Mouse (Mus musculus) hindbrain, embryonic 16.5 days (tissue): ENCODE results near the gene Etnk2. TPM values are rescaled to one million over a fixed set of nuclear protein-coding genes. Genes with fewer than 3 reads are reported as not detected.
A peak's percentile ranks its signal among the peaks of the same experiment; 100 is the strongest.

Source experiments
- ATAC-seq: fragments of 200-750 bp; cut with Nextera tagmentation; 2 replicates; pipeline ENCODE4 v1.8.0; 2017; ENCODE audit warnings: moderate TSS enrichment, moderate library complexity
- H3K27ac ChIP-seq: fragments of 300-500 bp; sonication (generic); 2 replicates; pipeline ENCODE4 v1.5.1; 2014; ENCODE audit warnings: low read depth, mild to moderate bottlenecking, control low read depth, low read length, moderate library complexity
- H3K27me3 ChIP-seq: fragments of 300-500 bp; sonication (generic); replicated peaks from 2 replicates; pipeline ENCODE4 v1.6.1; 2014; ENCODE audit warnings: low read length; ENCODE audit not compliant: control insufficient read depth, insufficient read depth
- H3K36me3 ChIP-seq: fragments of 300-500 bp; sonication (generic); 2 replicates; pipeline ENCODE4 v1.6.1; 2014; ENCODE audit warnings: mild to moderate bottlenecking, low read length, moderate library complexity, mixed read lengths; ENCODE audit not compliant: control insufficient read depth, insufficient read depth
- H3K4me1 ChIP-seq: fragments of 300-500 bp; sonication (generic); 2 replicates; pipeline ENCODE4 v1.6.1; 2014; ENCODE audit warnings: low read depth, low read length; ENCODE audit not compliant: control insufficient read depth, insufficient read depth
- H3K4me2 ChIP-seq: fragments of 300-500 bp; sonication (generic); 2 replicates; pipeline ENCODE4 v1.6.1; 2014; ENCODE audit warnings: mild to moderate bottlenecking, low read length, control low read depth, moderate library complexity
- H3K4me3 ChIP-seq: fragments of 300-500 bp; sonication (generic); 2 replicates; pipeline ENCODE4 v1.5.1; 2014; ENCODE audit warnings: mild to moderate bottlenecking, low read length, control low read depth, moderate library complexity
- H3K9ac ChIP-seq: fragments of 300-500 bp; sonication (generic); 2 replicates; pipeline ENCODE4 v1.6.1; 2014; ENCODE audit warnings: low read depth, mild to moderate bottlenecking, control low read depth, low read length, moderate library complexity
- H3K9me3 ChIP-seq: fragments of 300-500 bp; sonication (generic); 2 replicates; pipeline ENCODE4 v1.6.1; 2014; ENCODE audit warnings: mild to moderate bottlenecking, low read length, moderate library complexity; ENCODE audit not compliant: control insufficient read depth
- WGBS: fragments of 180-500 bp; shearing (Covaris S2); extraction: QIAGEN DNeasy Blood & Tissue Kit; methylation state at CpG from one replicate; pipeline ENCODE4 v1.1.7; 2014; 5-methylcytosine and 5-hydroxymethylcytosine counted together
- polyA plus RNA-seq: library from polyadenylated mRNA; unstranded; fragments of >200 nt; fragmentation: Nextera tagmentation; extraction: Ambion mirVana; gene quantifications from 2 replicates; pipeline ENCODE4 v1.2.1, GENCODE M21; 2015

The Etnk2 gene
- polyA plus RNA-seq, 1 experiment from 2014 or later = 29.5 TPM

DNA sequence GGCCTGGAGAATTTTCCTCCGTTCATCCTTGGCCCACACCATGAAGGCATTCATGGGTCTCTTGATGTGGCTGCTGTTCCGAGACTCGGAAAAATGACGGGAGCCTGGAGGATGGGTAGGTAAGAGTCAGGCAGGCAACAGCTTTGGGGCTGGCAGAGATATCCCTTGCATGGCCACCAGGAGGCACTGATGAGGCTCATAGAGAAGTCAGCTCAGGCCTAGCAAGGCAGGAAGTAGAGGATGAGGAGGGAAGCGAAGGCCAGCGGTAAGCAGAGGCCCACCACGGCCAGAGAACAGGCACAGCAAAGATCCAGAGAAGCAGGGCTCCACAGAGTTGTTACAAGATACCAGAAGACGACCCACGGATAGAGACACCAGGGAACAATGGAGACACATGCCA lies 22.1 kb downstream of the Etnk2 start:
- Histone ChIP-seq H3K4me1 (peaks cover 12% of the 10 kb centered on the region), H3K27ac (no peak overlapping the region), H3K9ac (peak overlapping the region; percentile 45), H3K4me3 (peak overlapping the region; percentile 6; the same call in 1 of the 2 replicates), H3K9me3 (no peaks in the 10 kb centered on the region), H3K27me3 (no peaks in the 10 kb centered on the region), H3K4me2 (peak overlapping the region; percentile 27), H3K36me3 (peaks cover 6% of the 10 kb centered on the region; the same call in 1 of the 2 replicates)
- peak; percentile 19; the same call in 1 of the 2 replicates for ATAC-seq
- 38% methylated on average over 9 of the region's 9 CpGs for WGBS

DNA sequence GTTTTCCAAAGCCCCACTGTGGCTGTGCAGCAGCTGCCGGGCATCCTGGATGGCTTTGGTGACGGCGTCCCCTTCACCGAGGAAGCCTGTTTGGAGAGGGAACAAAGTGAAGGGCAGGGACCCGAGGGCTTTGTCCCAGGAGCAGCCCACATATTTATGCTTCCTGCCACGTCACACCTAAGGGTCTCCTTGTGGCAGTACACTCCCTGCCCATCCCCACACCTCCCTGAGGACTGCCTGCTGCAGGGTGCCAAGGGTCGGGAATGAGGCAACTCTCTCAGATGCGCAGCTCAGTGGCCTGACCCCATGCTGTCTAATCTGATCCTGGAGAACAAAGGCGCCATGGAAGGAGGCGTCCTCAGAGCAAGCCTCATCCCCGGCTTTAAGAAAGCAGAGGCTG lies 22.8 kb downstream of the Etnk2 start:
- Histone ChIP-seq H3K27ac (no peak overlapping the region), H3K36me3 (peaks cover 6% of the 10 kb centered on the region; the same call in 1 of the 2 replicates), H3K27me3 (no peaks in the 10 kb centered on the region), H3K9ac (peak overlapping the region; percentile 45; the same call in 1 of the 2 replicates), H3K4me1 (peaks cover 12% of the 10 kb centered on the region), H3K9me3 (no peaks in the 10 kb centered on the region), H3K4me2 (no peak overlapping the region; the same call in 1 of the 2 replicates), H3K4me3 (no peak overlapping the region)
- ATAC-seq = no peak
- WGBS = 33% methylated on average over 11 of the region's 11 CpGs

DNA sequence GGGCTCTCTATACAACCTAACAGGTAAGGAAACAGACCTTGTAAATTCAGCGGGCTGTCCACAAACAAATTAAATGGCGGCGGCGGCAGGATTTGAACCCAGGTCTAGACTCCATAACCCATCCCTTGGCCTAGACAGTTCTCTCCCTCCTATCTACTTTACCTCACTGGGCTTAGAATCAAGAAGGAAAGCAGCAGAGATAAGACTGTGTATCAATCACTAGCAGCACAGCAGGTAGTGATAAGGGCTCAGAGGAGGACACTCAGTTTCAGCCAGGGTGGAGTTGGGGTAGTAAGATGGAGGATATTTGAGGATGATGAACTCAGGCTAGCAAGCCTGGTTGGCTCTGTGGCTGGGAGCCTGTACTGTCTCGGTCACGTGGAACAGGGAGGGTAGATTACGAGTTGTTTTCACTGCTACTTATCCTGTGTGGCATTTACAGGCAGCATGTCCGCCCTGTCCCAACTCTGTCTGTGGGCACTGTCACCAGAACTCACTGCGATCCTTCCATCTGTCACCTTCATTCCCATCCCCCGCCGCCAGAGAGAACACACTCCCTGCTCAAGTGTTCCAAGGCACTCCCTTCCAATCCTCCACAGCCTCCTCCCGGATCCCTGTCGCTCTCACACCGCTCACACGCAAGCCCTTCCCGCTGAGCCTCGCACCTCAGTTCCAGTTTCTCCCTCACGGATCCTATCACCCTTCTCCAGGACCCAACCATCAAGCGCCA lies 24.3 kb downstream of the Etnk2 start:
- no peak for ATAC-seq
- Histone ChIP-seq H3K27me3 (no peaks in the 10 kb centered on the region), H3K27ac (no peak overlapping the region), H3K4me3 (no peak overlapping the region), H3K4me1 (peaks cover 5% of the 10 kb centered on the region), H3K4me2 (no peak overlapping the region), H3K36me3 (peaks cover 9% of the 10 kb centered on the region), H3K9me3 (no peaks in the 10 kb centered on the region), H3K9ac (no peak overlapping the region)
- 73% methylated on average over 18 of the region's 19 CpGs for WGBS

DNA sequence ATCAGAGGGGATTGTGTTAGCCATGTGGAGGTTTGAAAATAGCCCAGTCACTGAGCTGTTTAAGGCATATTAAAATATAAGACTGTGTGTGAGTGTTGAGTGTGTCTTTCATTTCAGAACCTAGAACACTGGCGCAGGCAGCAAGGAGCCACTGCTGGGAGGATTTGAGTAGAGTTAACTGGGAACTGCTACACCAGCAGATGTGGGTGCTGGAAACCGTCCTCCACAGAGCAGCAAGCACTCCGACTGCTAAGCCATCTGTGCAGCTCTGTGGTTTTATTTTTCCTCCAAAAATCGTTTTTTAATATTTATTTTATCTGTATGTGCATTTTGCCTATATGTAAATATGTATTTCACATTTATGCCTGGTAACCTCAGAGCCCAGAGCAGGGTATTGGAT lies 31.3 kb downstream of the Etnk2 start:
- Histone ChIP-seq H3K27me3 (no peaks in the 10 kb centered on the region), H3K9ac (no peak overlapping the region), H3K4me2 (no peak overlapping the region), H3K9me3 (no peaks in the 10 kb centered on the region), H3K27ac (no peak overlapping the region), H3K4me3 (no peak overlapping the region), H3K36me3 (peaks cover 7% of the 10 kb centered on the region), H3K4me1 (peaks cover 11% of the 10 kb centered on the region)
- 66% methylated on average over 4 of the region's 4 CpGs for WGBS
- no peak for ATAC-seq

DNA sequence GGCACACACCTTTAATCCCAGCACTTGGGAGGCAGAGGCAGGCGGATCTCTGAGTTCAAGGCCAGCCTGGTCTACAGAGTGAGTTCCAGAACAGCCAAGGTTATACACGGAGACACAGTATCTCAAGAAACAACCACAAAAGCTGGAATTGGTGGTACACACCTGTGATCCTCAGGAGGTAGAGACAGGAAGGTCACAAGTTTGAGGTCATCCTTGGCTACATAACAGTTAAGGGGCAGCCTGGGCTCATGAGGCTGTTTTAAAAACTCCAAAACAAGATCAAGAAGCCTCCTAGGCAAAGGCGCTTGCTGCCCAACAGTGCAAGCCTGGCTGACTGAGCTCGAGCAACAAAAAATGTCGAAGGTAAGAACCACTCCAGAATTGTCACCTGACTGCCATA lies 33.3 kb downstream of the Etnk2 start:
- Histone ChIP-seq H3K27ac (0 out of 2 replicates have a peak overlapping the region, but pooled peaks have one; percentile 78), H3K27me3 (no peaks in the 10 kb centered on the region), H3K36me3 (peaks cover 2% of the 10 kb centered on the region; the same call in 1 of the 2 replicates), H3K4me1 (peaks cover 11% of the 10 kb centered on the region), H3K9me3 (no peaks in the 10 kb centered on the region), H3K4me3 (no peak overlapping the region), H3K4me2 (no peak overlapping the region), H3K9ac (no peak overlapping the region)
- WGBS = 84% methylated on average over 5 of the region's 5 CpGs
- ATAC-seq = no peak

DNA sequence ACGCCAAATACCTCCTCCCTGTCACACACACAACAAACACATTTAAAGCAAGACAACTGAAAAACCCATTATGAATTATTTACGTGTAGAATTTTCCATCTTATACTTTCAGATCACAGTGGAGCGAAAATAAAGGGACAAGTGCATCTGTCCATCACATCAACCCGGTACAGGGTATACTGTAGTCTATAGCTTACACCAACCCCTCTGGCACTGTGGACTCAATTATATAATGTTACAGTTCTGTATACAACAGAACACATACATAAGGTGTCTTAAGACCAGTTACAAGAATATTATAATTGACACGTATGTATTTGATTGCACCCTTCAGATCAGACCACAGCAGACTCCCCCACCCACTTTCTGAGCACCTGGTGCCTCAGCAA lies 33.7 kb downstream of the Etnk2 start:
- WGBS = 47% methylated on average over 5 of the region's 5 CpGs
- H3K36me3 ChIP-seq = no peaks in the 10 kb centered on the region
- peak overlapping the region; percentile 35 for H3K9ac ChIP-seq
- ATAC-seq = no peak
- H3K4me1 ChIP-seq = peaks cover 11% of the 10 kb centered on the region
- no peaks in the 10 kb centered on the region for H3K9me3 ChIP-seq
- H3K4me3 ChIP-seq = no peak overlapping the region
- peak overlapping the region; percentile 37 for H3K4me2 ChIP-seq
- H3K27ac ChIP-seq = peak overlapping the region; percentile 78
- H3K27me3 ChIP-seq = no peaks in the 10 kb centered on the region

DNA sequence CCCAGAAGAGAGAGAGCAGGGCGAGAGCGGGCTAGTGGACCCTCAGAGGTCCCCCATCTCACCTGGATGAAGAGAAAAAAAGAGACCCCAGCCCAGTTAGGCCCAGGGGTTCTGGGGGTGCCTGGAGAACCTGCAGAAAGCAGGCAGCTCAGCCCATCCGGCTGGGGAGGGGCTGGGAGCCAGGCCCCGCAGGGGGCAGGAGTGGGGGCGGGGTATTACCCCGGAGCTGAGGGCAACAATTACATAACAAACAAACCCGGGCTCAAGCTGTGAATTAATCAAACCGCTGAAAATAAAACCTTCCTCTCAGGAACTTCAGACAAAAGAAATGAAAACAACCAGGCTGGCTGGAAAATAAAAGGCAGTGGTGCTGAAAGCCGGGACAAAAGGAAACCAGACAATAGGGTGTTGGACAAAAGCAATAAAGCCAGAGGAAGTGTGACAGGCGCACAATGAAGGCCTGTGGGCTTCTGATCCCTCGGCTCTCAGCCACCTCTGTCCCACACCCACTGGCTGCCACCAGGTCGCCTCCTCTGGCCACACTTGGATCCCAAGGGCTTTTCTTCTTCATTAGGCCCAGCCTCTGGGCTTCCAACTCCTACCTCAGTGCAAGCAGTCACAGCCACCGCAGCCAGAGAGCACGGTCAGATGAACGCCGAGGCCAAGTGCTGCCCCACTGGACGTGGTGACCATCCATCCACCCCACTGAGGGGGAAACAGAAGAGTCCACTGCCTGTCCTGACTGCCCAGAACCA lies 34.3 kb downstream of the Etnk2 start:
- peak overlapping the region; percentile 35 for H3K9ac ChIP-seq
- H3K27ac ChIP-seq = peak overlapping the region; percentile 78
- peak; percentile 43; the same call in 1 of the 2 replicates for ATAC-seq
- no peak overlapping the region for H3K4me3 ChIP-seq
- H3K4me1 ChIP-seq = peaks cover 11% of the 10 kb centered on the region
- no peaks in the 10 kb centered on the region for H3K9me3 ChIP-seq
- no peaks in the 10 kb centered on the region for H3K27me3 ChIP-seq
- peak overlapping the region; percentile 37 for H3K4me2 ChIP-seq
- 4% methylated on average over 17 of the region's 17 CpGs for WGBS
- H3K36me3 ChIP-seq = no peaks in the 10 kb centered on the region

DNA sequence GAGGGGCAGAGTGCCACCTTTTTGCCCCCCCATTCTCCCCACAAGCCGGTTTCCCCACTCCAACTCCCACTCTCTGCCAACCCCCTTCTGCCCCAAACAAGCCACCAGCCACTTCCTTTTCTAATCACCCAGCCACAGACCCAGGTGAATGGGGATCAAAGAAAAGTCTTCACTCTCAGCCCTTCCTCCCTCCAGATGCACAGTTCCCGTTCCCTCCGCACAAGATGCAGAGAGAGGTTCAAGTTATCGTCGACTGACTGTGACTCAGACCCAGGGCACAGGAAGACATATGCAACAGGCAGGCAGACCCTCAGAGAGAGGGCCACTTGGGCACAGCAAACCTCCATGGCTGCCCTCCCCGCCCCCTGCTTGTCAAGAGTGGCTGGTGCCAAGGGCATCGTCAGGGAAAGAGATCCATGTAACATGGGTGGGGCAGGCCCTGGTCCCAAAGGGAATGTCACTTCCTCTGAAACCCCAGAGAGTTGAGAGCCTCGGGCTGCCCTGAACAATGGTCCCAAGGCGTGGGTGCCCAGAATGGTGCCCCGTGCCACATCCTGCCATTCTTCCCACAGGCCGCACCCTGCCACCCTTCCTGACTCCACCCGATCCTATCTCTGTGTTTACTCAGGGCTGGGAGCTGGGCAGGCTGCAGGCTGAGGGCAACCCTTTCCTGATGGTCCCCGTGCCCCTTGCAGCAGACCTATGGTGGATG lies 36.8 kb downstream of the Etnk2 start:
- H3K27ac ChIP-seq = no peak overlapping the region
- no peak for ATAC-seq
- H3K4me2 ChIP-seq = no peak overlapping the region
- no peak overlapping the region for H3K4me3 ChIP-seq
- no peak overlapping the region for H3K9ac ChIP-seq
- no peaks in the 10 kb centered on the region for H3K36me3 ChIP-seq
- no peaks in the 10 kb centered on the region for H3K27me3 ChIP-seq
- 72% methylated on average over 13 of the region's 13 CpGs for WGBS
- no peaks in the 10 kb centered on the region for H3K9me3 ChIP-seq
- peaks cover 11% of the 10 kb centered on the region for H3K4me1 ChIP-seq

DNA sequence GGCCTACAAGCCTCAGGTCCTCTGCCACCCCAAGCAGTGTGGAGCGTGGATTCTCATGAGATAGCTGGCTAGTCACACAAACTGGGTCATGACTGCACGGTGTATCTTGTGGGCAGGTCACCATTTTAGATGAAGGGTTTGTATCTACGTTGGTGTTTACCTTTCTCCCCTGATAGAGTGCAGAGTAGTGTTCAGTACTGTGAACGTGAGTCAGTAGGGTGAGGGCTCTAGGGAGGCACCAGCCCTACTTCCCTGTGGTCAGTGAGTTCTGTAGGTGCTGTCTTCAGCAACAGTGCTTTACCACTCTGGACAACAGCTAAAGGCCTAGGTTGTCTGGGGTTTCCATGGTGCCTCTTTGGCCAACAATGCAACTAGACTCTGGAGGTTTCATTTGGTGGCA lies 40.6 kb downstream of the Etnk2 start:
- no peak overlapping the region for H3K27ac ChIP-seq
- 93% methylated on average over 4 of the region's 4 CpGs for WGBS
- H3K4me2 ChIP-seq = no peak overlapping the region
- 0 out of 2 replicates have a peak, but pooled peaks cover under 1% of the 10 kb centered on the region for H3K4me1 ChIP-seq
- no peak for ATAC-seq
- no peaks in the 10 kb centered on the region for H3K27me3 ChIP-seq
- no peaks in the 10 kb centered on the region for H3K36me3 ChIP-seq
- no peak overlapping the region for H3K4me3 ChIP-seq
- H3K9ac ChIP-seq = no peak overlapping the region
- H3K9me3 ChIP-seq = no peaks in the 10 kb centered on the region
